Mouse (Mus musculus): ENCODE data around the gene Gm49486. TPM values are rescaled to one million over a fixed set of nuclear protein-coding genes. Genes with fewer than 3 reads are reported as not detected.

Gene Gm49486
- polyA plus RNA-seq, 1 experiment, result 0.11 TPM

DNA sequence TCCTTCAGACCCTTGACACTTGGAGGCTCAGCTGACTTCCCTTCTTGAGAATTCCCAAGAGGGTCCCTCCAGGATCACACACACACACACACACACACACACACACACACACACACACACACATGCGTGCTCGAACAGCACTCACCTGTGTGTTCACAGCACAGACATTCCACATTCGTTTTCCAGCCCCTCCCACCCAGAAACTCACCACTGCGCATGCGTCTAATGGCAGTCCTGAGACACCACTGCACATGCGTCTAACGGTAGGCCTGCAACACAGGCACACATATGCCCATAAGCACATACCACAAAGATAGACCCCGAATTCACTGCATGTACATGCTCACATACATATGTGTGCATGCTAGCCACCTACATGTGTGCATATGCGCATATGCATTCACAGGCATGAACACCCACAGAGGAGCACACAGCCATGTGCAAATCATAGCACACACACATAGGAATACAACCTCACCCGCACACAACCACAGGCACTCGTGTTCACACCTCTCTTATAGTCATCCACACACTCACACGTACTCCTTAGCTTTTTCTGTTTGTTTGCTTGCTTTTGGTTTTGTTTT, 29.7 kb upstream of the Gm49486 start:
- no peak for TF ChIP-seq POLR2A (IDR thresholded peaks at IDR 0.05; ENCODE audit: borderline replicate concordance, extremely low read depth, low read depth, low read length)
- no peak for TF ChIP-seq CTCF (IDR thresholded peaks at IDR 0.05; ENCODE audit: insufficient read depth, low read length)
- H3K4me3 ChIP-seq (replicated peaks; ENCODE audit: extremely low read depth, low read depth, low read length), result no peak overlapping the region

GRCm38 (mm10) chr15:79201491-79202150, 27.6 kb upstream of the Gm49486 start:
- H3K4me3 ChIP-seq (replicated peaks; ENCODE audit: extremely low read depth, low read depth, low read length), result no peak overlapping the region
- TF ChIP-seq POLR2A (IDR thresholded peaks at IDR 0.05; ENCODE audit: borderline replicate concordance, extremely low read depth, low read depth, low read length) (no peak), CTCF (IDR thresholded peaks at IDR 0.05; ENCODE audit: insufficient read depth, low read length) (no peak)
- 29% methylated on average over 13 of the region's 13 CpGs for WGBS
- no peaks in the 10 kb centered on the region for H3K4me1 ChIP-seq (ENCODE audit: control insufficient read depth, insufficient read depth, low read length)
- no peak for DNase-seq

More for the DNA sequence above, 29.7 kb upstream of the Gm49486 start:
- H3K4me1 ChIP-seq (ENCODE audit: control insufficient read depth, insufficient read depth, low read length), result no peaks in the 10 kb centered on the region
- no peak for DNase-seq
- WGBS, result 84% methylated on average over 12 of the region's 12 CpGs

DNA sequence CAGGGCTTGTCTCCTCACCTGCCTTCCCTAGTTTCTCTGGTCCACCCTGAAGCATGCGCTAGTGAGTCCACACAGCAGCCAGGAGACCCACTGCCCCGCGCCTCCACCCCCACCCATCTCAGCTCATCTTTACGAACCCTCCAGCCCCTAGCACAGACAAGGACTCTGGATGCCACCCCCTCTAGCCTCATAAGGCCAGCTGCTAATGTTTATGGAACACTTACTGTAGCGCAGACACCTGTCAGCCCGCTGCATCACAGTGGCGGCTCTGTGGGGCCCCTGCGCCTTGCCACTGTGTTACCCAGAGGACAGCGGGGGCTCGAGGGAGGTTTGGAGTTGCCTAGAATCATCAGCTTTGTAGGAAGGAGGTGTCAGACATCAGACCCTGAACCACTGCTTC, 26.6 kb upstream of the Gm49486 start:
- TF ChIP-seq CTCF (IDR thresholded peaks at IDR 0.05; ENCODE audit: insufficient read depth, low read length) (no peak), POLR2A (IDR thresholded peaks at IDR 0.05; ENCODE audit: borderline replicate concordance, extremely low read depth, low read depth, low read length) (no peak)
- Histone ChIP-seq H3K4me3 (replicated peaks; ENCODE audit: extremely low read depth, low read depth, low read length) (no peak overlapping the region), H3K4me1 (ENCODE audit: control insufficient read depth, insufficient read depth, low read length) (no peaks in the 10 kb centered on the region)
- DNase-seq, result no peak
- whole genome bisulfite sequencing, result 38% methylated on average over 10 of the region's 10 CpGs

- TF ChIP-seq CTCF (IDR thresholded peaks at IDR 0.05; ENCODE audit: insufficient read depth, low read length) (no peak), POLR2A (IDR thresholded peaks at IDR 0.05; ENCODE audit: borderline replicate concordance, extremely low read depth, low read depth, low read length) (no peak)
- no peak for DNase-seq
- WGBS, result 74% methylated on average over 6 of the region's 6 CpGs
- no peaks in the 10 kb centered on the region for H3K4me1 ChIP-seq (ENCODE audit: control insufficient read depth, insufficient read depth, low read length)
- no peak overlapping the region for H3K4me3 ChIP-seq (replicated peaks; ENCODE audit: extremely low read depth, low read depth, low read length)
Measured at GRCm38 (mm10) chr15:79208211-79208610, 21.0 kb upstream of the Gm49486 start.

DNA sequence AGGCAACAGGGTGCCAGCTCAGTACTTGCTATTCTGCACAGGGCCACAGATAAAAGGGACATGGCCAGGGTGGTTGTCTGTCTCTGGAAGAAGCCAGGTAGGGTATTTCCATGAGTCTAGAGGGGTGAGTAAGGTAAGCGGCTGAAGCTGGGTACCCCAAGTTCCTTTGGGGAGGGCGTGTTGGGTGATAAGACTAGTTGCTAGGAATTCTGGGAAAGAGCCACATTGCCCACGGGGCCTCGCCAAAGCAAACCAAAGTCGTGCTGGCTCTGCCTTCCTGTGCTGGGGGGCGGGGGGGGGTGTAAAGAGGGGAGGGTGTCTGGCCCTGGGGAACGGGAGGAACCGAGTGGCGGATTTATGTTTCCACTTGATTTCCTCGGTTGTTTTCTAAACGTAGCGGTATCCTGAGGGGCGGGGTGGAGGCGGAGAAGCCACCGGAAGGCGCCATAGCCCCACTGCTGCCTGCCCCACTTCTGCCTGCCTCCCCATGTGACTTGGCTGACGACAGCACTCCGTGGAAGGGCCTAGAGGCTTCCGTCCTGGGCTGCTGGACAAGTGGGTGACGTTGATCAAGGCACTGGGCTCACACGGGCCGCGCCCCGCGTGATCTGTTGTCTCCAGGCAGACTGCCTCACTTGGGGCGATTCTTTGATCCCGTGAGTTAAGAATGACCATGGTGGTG, 20.3 kb upstream of the Gm49486 start:
- peak; percentile 27 for DNase-seq
- Histone ChIP-seq H3K4me1 (ENCODE audit: control insufficient read depth, insufficient read depth, low read length) (no peaks in the 10 kb centered on the region), H3K4me3 (replicated peaks; ENCODE audit: extremely low read depth, low read depth, low read length) (no peak overlapping the region)
- 57% methylated on average over 27 of the region's 27 CpGs for WGBS
- TF ChIP-seq POLR2A (IDR thresholded peaks at IDR 0.05; ENCODE audit: borderline replicate concordance, extremely low read depth, low read depth, low read length), result peak; percentile 32; the same call in 1 of the 2 replicates
- no peak for TF ChIP-seq CTCF (IDR thresholded peaks at IDR 0.05; ENCODE audit: insufficient read depth, low read length)

GRCm38 (mm10) chr15:79210357-79210756, 18.8 kb upstream of the Gm49486 start:
- H3K4me3 ChIP-seq (replicated peaks; ENCODE audit: extremely low read depth, low read depth, low read length), result no peak overlapping the region
- TF ChIP-seq POLR2A (IDR thresholded peaks at IDR 0.05; ENCODE audit: borderline replicate concordance, extremely low read depth, low read depth, low read length), result no peak
- H3K4me1 ChIP-seq (ENCODE audit: control insufficient read depth, insufficient read depth, low read length), result no peaks in the 10 kb centered on the region
- DNase-seq, result no peak
- 77% methylated on average over 2 of the region's 2 CpGs for WGBS

- no peak for TF ChIP-seq CTCF (IDR thresholded peaks at IDR 0.05; ENCODE audit: insufficient read depth, low read length)
- TF ChIP-seq POLR2A (IDR thresholded peaks at IDR 0.05; ENCODE audit: borderline replicate concordance, extremely low read depth, low read depth, low read length), result no peak
- Histone ChIP-seq H3K4me3 (replicated peaks; ENCODE audit: extremely low read depth, low read depth, low read length) (no peak overlapping the region), H3K4me1 (ENCODE audit: control insufficient read depth, insufficient read depth, low read length) (no peaks in the 10 kb centered on the region)
- no peak for DNase-seq
- WGBS, result 90% methylated on average over 26 of the region's 26 CpGs
Measured at GRCm38 (mm10) chr15:79212750-79213446, 16.3 kb upstream of the Gm49486 start.

DNA sequence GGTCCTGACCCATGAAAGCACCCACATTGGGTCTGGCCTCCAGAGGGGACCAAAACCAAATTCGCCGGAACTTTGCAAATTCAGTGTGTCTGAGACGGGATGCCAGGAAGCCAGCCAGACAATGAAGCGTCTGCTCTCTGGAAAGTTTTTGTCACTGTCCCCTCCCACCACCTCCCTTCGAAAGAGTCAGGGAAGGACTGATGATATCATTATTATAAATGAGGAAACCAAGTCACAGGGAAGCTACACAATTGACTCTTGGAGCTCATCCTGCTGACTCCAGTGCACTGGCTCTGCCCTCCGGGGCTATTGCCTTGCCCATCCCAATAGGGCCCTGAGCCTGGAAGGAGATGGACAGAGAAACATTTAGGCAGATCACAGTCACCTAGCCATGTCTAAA, 15.6 kb upstream of the Gm49486 start:
- TF ChIP-seq CTCF (IDR thresholded peaks at IDR 0.05; ENCODE audit: insufficient read depth, low read length) (no peak), POLR2A (IDR thresholded peaks at IDR 0.05; ENCODE audit: borderline replicate concordance, extremely low read depth, low read depth, low read length) (no peak)
- H3K4me3 ChIP-seq (replicated peaks; ENCODE audit: extremely low read depth, low read depth, low read length), result no peak overlapping the region
- no peak for DNase-seq

GRCm38 (mm10) chr15:79216191-79216590, 13.0 kb upstream of the Gm49486 start:
- 73% methylated on average over 3 of the region's 3 CpGs for WGBS
- TF ChIP-seq CTCF (IDR thresholded peaks at IDR 0.05; ENCODE audit: insufficient read depth, low read length) (no peak), POLR2A (IDR thresholded peaks at IDR 0.05; ENCODE audit: borderline replicate concordance, extremely low read depth, low read depth, low read length) (no peak)
- H3K4me3 ChIP-seq (replicated peaks; ENCODE audit: extremely low read depth, low read depth, low read length), result no peak overlapping the region

More for the DNA sequence above, 15.6 kb upstream of the Gm49486 start:
- WGBS, result 48% methylated on average over 6 of the region's 6 CpGs
- H3K4me1 ChIP-seq (ENCODE audit: control insufficient read depth, insufficient read depth, low read length), result no peaks in the 10 kb centered on the region

More at GRCm38 (mm10) chr15:79216191-79216590, 13.0 kb upstream of the Gm49486 start:
- no peaks in the 10 kb centered on the region for H3K4me1 ChIP-seq (ENCODE audit: control insufficient read depth, insufficient read depth, low read length)
- DNase-seq, result no peak
